Mouse (Mus musculus) hematopoietic stem cell, adult 5-6 weeks (primary cell): ENCODE data around the gene Hils1. TPM values are rescaled to one million over a fixed set of nuclear protein-coding genes. Genes with fewer than 3 reads are reported as not detected.
A peak's percentile ranks its signal among the peaks of the same experiment; 100 is the strongest.
"Not testable (repeated sequence)": the region's sequence is repeated elsewhere in the genome, so short reads cannot be mapped to it uniquely, and the experiment has no call there.

Experiments
- ATAC-seq, 2 experiments: fragments of 125-278 bp in 1 of 2; replicated peaks in 1 of 2; 2 replicates each; pipeline ENCODE4 v1.8.0; 2016 to 2017; ENCODE audit warnings: inconsistent platforms in 2 of 2, mild to moderate bottlenecking in 2 of 2, moderate number of reproducible peaks in 2 of 2, low read depth in 1 of 2, moderate TSS enrichment in 1 of 2; ENCODE audit not compliant: low FRiP score in 2 of 2, poor library complexity in 2 of 2, severe bottlenecking in 2 of 2, insufficient read depth in 1 of 2, low TSS enrichment in 1 of 2
- total RNA-seq: library from RNA; stranded (forward); fragments of 172-1452, 232-1000 nt; gene quantifications from 2 replicates; pipeline ENCODE4 v1.2.3, GENCODE M21; 2017

Hils1 gene
- total RNA-seq, 1 experiment from 2014 or later, result not detected

GRCm38 (mm10) chr11:95008661-95009628 lies 41.6 kb downstream of the Hils1 start:
- no peak for ATAC-seq

GRCm38 (mm10) chr11:95009629-95010014 lies 42.2 kb downstream of the Hils1 start, which contains the start of gene Samd14:
Samd14 (plus strand) TSS chr11:95009879.
- ATAC-seq, result 0 out of 4 replicates have a peak, but pooled peaks of 1 of the 2 experiments have one; percentile 12

GRCm38 (mm10) chr11:95010141-95010739 lies 42.8 kb downstream of the Hils1 start:
- ATAC-seq, result no peak

GRCm38 (mm10) chr11:95010841-95011403 lies 43.5 kb downstream of the Hils1 start:
- ATAC-seq, result not testable (repeated sequence)

GRCm38 (mm10) chr11:95011416-95011815 lies 44.0 kb downstream of the Hils1 start:
- ATAC-seq, result no peak

- peak in 1 of 2 experiments; percentile 27; a peak in 2 of 4 replicates for ATAC-seq
Measured at GRCm38 (mm10) chr11:95012075-95012474, 44.7 kb downstream of the Hils1 start.

GRCm38 (mm10) chr11:95012487-95012886 lies 45.1 kb downstream of the Hils1 start:
- no peak for ATAC-seq

GRCm38 (mm10) chr11:95015484-95015883 lies 48.1 kb downstream of the Hils1 start:
- ATAC-seq, result no peak

Other genes with a start within 250 kb of the Hils1 start
- gene Cdc34b, start 225.8 kb upstream of the Hils1 start, total RNA-seq, result not detected in 2 replicates
- gene Tmem92, start 184.9 kb upstream of the Hils1 start, total RNA-seq, result not detected in 2 replicates
- not detected in 2 replicates for gene Col1a1, start 31.4 kb upstream of the Hils1 start, total RNA-seq
- gene Sgca, start 8.7 kb downstream of the Hils1 start, total RNA-seq, result not detected in 2 replicates
- 159 and 240 TPM in 2 replicates for gene Ppp1r9b, start 23.4 kb downstream of the Hils1 start, total RNA-seq
- gene Samd14, start 42.3 kb downstream of the Hils1 start, total RNA-seq, result 2.6 and 6.1 TPM in 2 replicates
- gene Pdk2, start 73.8 kb downstream of the Hils1 start, total RNA-seq, result 3.3 and 4.1 TPM in 2 replicates
- 2.5 and 4.6 TPM in 2 replicates for gene Itga3, start 109.2 kb downstream of the Hils1 start, total RNA-seq
- gene Dlx3, start 152.5 kb downstream of the Hils1 start, total RNA-seq, result 0.25 TPM in 1 of 2 replicates, not detected in the other
- not detected in 2 replicates for gene Dlx4, start 178.7 kb downstream of the Hils1 start, total RNA-seq